Mouse (Mus musculus): ENCODE data around the gene Cbarp. TPM values are rescaled to one million over a fixed set of nuclear protein-coding genes. Genes with fewer than 3 reads are reported as not detected.

The Cbarp gene
- polyA plus RNA-seq, 1 experiment from 2014 or later = 13.8 TPM

GRCm38 (mm10) chr10:80091527-80091926, 49.1 kb downstream of the Cbarp start:
- no peak for ATAC-seq (ENCODE audit: low FRiP score)
- 93% methylated on average over 6 of the region's 6 CpGs for WGBS
- Histone ChIP-seq H3K9ac (no peak overlapping the region), H3K4me1 (no peaks in the 10 kb centered on the region), H3K9me3 (no peaks in the 10 kb centered on the region), H3K36me3 (replicated peaks) (no peaks in the 10 kb centered on the region), H3K4me2 (no peak overlapping the region), H3K4me3 (replicated peaks) (no peak overlapping the region), H3K27ac (no peak overlapping the region), H3K27me3 (no peaks in the 10 kb centered on the region)

GRCm38 (mm10) chr10:80089146-80089545, 51.5 kb downstream of the Cbarp start:
- no peak for ATAC-seq (ENCODE audit: low FRiP score)
- no peak overlapping the region for H3K27ac ChIP-seq
- H3K4me1 ChIP-seq = no peaks in the 10 kb centered on the region
- H3K4me3 ChIP-seq (replicated peaks) = no peak overlapping the region
- no peak overlapping the region for H3K9ac ChIP-seq
- H3K36me3 ChIP-seq (replicated peaks) = peaks cover 15% of the 10 kb centered on the region
- 59% methylated on average over 4 of the region's 4 CpGs for WGBS
- H3K9me3 ChIP-seq = no peaks in the 10 kb centered on the region
- H3K27me3 ChIP-seq = no peaks in the 10 kb centered on the region
- H3K4me2 ChIP-seq = no peak overlapping the region

- no peak overlapping the region for H3K4me2 ChIP-seq
Measured at GRCm38 (mm10) chr10:80087483-80087882, 53.2 kb downstream of the Cbarp start.

GRCm38 (mm10) chr10:80086847-80087246, 53.8 kb downstream of the Cbarp start:
- Histone ChIP-seq H3K4me3 (replicated peaks) (no peak overlapping the region), H3K27ac (no peak overlapping the region), H3K36me3 (replicated peaks) (peaks cover 36% of the 10 kb centered on the region), H3K4me2 (no peak overlapping the region), H3K27me3 (no peaks in the 10 kb centered on the region), H3K9ac (no peak overlapping the region), H3K4me1 (no peaks in the 10 kb centered on the region), H3K9me3 (no peaks in the 10 kb centered on the region)
- WGBS = 92% methylated on average over 3 of the region's 3 CpGs
- no peak for ATAC-seq (ENCODE audit: low FRiP score)

More at GRCm38 (mm10) chr10:80087483-80087882, 53.2 kb downstream of the Cbarp start:
- no peak overlapping the region for H3K9ac ChIP-seq
- no peak for ATAC-seq (ENCODE audit: low FRiP score)
- no peaks in the 10 kb centered on the region for H3K4me1 ChIP-seq
- no peak overlapping the region for H3K27ac ChIP-seq
- WGBS = 89% methylated on average over 8 of the region's 8 CpGs
- peaks cover 30% of the 10 kb centered on the region for H3K36me3 ChIP-seq (replicated peaks)
- no peak overlapping the region for H3K4me3 ChIP-seq (replicated peaks)
- no peaks in the 10 kb centered on the region for H3K9me3 ChIP-seq
- H3K27me3 ChIP-seq = no peaks in the 10 kb centered on the region

- no peak for ATAC-seq (ENCODE audit: low FRiP score)
- H3K9me3 ChIP-seq = no peaks in the 10 kb centered on the region
- H3K27ac ChIP-seq = no peak overlapping the region
- no peak overlapping the region for H3K9ac ChIP-seq
- no peaks in the 10 kb centered on the region for H3K27me3 ChIP-seq
- WGBS = 83% methylated on average over 9 of the region's 9 CpGs
- H3K4me3 ChIP-seq (replicated peaks) = no peak overlapping the region
- peaks cover 55% of the 10 kb centered on the region for H3K36me3 ChIP-seq (replicated peaks)
- H3K4me2 ChIP-seq = no peak overlapping the region
- H3K4me1 ChIP-seq = no peaks in the 10 kb centered on the region
Measured at GRCm38 (mm10) chr10:80084817-80085487, 55.7 kb downstream of the Cbarp start.

- H3K4me3 ChIP-seq (replicated peaks) = no peak overlapping the region
- no peak overlapping the region for H3K27ac ChIP-seq
- no peak overlapping the region for H3K4me2 ChIP-seq
- ATAC-seq (ENCODE audit: low FRiP score) = no peak
- no peaks in the 10 kb centered on the region for H3K9me3 ChIP-seq
- no peaks in the 10 kb centered on the region for H3K27me3 ChIP-seq
- 83% methylated on average over 3 of the region's 3 CpGs for WGBS
- H3K36me3 ChIP-seq (replicated peaks) = peaks cover 61% of the 10 kb centered on the region
- H3K4me1 ChIP-seq = 0 out of 2 replicates have a peak, but pooled peaks cover under 1% of the 10 kb centered on the region
- H3K9ac ChIP-seq = no peak overlapping the region
Measured at GRCm38 (mm10) chr10:80081075-80081474, 59.6 kb downstream of the Cbarp start.

Other genes with a start within 250 kb of the Cbarp start
- not detected in 2 replicates for gene Cfd, start 250.0 kb downstream of the Cbarp start, polyA plus RNA-seq (2016; fragmentation: Nextera tagmentation; extraction: Ambion mirVana)
- 59.9 and 62.3 TPM in 2 replicates for gene Med16, start 231.9 kb downstream of the Cbarp start, polyA plus RNA-seq (2016; fragmentation: Nextera tagmentation; extraction: Ambion mirVana)
- 35.1 and 53.2 TPM in 2 replicates for gene Gm26602, start 230.0 kb downstream of the Cbarp start, polyA plus RNA-seq (2016; fragmentation: Nextera tagmentation; extraction: Ambion mirVana)
- gene Kiss1r, start 223.9 kb downstream of the Cbarp start, polyA plus RNA-seq (2016; fragmentation: Nextera tagmentation; extraction: Ambion mirVana) = 0.96 and 1.1 TPM in 2 replicates
- 162 and 173 TPM in 2 replicates for gene R3hdm4, start 219.6 kb downstream of the Cbarp start, polyA plus RNA-seq (2016; fragmentation: Nextera tagmentation; extraction: Ambion mirVana)
- gene Arid3a, start 213.8 kb downstream of the Cbarp start, polyA plus RNA-seq (2016; fragmentation: Nextera tagmentation; extraction: Ambion mirVana) = 4.5 and 4.7 TPM in 2 replicates
- gene Wdr18, start 180.7 kb downstream of the Cbarp start, polyA plus RNA-seq (2016; fragmentation: Nextera tagmentation; extraction: Ambion mirVana) = 94.4 and 96.0 TPM in 2 replicates
- 0.46 TPM in 2 replicates for gene Grin3b, start 170.1 kb downstream of the Cbarp start, polyA plus RNA-seq (2016; fragmentation: Nextera tagmentation; extraction: Ambion mirVana)
- gene Tmem259, start 156.5 kb downstream of the Cbarp start, polyA plus RNA-seq (2016; fragmentation: Nextera tagmentation; extraction: Ambion mirVana) = 14.7 and 19.2 TPM in 2 replicates
- gene Cnn2, start 152.3 kb downstream of the Cbarp start, polyA plus RNA-seq (2016; fragmentation: Nextera tagmentation; extraction: Ambion mirVana) = 85.5 and 115 TPM in 2 replicates
- 5.8 and 5.9 TPM in 2 replicates for gene Abca7, start 144.3 kb downstream of the Cbarp start, polyA plus RNA-seq (2016; fragmentation: Nextera tagmentation; extraction: Ambion mirVana)
- gene Arhgap45, start 124.2 kb downstream of the Cbarp start, polyA plus RNA-seq (2016; fragmentation: Nextera tagmentation; extraction: Ambion mirVana) = 3.4 and 3.6 TPM in 2 replicates
- 183 and 184 TPM in 2 replicates for gene Polr2e, start 101.0 kb downstream of the Cbarp start, polyA plus RNA-seq (2016; fragmentation: Nextera tagmentation; extraction: Ambion mirVana)
- gene Gpx4, start 93.7 kb downstream of the Cbarp start, polyA plus RNA-seq (2016; fragmentation: Nextera tagmentation; extraction: Ambion mirVana) = 434 and 458 TPM in 2 replicates
- 14.8 and 16.4 TPM in 2 replicates for gene Sbno2, start 35.3 kb downstream of the Cbarp start, polyA plus RNA-seq (2016; fragmentation: Nextera tagmentation; extraction: Ambion mirVana)
- 20.8 and 23.2 TPM in 2 replicates for gene Stk11, start 25.0 kb downstream of the Cbarp start, polyA plus RNA-seq (2016; fragmentation: Nextera tagmentation; extraction: Ambion mirVana)
- gene Atp5d, start 2.2 kb downstream of the Cbarp start, polyA plus RNA-seq (2016; fragmentation: Nextera tagmentation; extraction: Ambion mirVana) = 405 and 428 TPM in 2 replicates
- gene Midn, start 7.4 kb upstream of the Cbarp start, polyA plus RNA-seq (2016; fragmentation: Nextera tagmentation; extraction: Ambion mirVana) = 45.0 and 50.3 TPM in 2 replicates
- 224 and 240 TPM in 2 replicates for gene Cirbp, start 25.1 kb upstream of the Cbarp start, polyA plus RNA-seq (2016; fragmentation: Nextera tagmentation; extraction: Ambion mirVana)
- 11.1 and 11.6 TPM in 2 replicates for gene 1600002K03Rik, start 32.1 kb upstream of the Cbarp start, polyA plus RNA-seq (2016; fragmentation: Nextera tagmentation; extraction: Ambion mirVana)
- 36.4 and 48.9 TPM in 2 replicates for gene Efna2, start 38.6 kb upstream of the Cbarp start, polyA plus RNA-seq (2016; fragmentation: Nextera tagmentation; extraction: Ambion mirVana)
- 55.5 and 58.4 TPM in 2 replicates for gene Mum1, start 85.6 kb upstream of the Cbarp start, polyA plus RNA-seq (2016; fragmentation: Nextera tagmentation; extraction: Ambion mirVana)
- 201 and 216 TPM in 2 replicates for gene Ndufs7, start 108.3 kb upstream of the Cbarp start, polyA plus RNA-seq (2016; fragmentation: Nextera tagmentation; extraction: Ambion mirVana)
- 15.9 and 19.0 TPM in 2 replicates for gene Gamt, start 120.2 kb upstream of the Cbarp start, polyA plus RNA-seq (2016; fragmentation: Nextera tagmentation; extraction: Ambion mirVana)
- gene Dazap1, start 120.7 kb upstream of the Cbarp start, polyA plus RNA-seq (2016; fragmentation: Nextera tagmentation; extraction: Ambion mirVana) = 65.1 and 69.7 TPM in 2 replicates
- 708 and 760 TPM in 2 replicates for gene Rps15, start 151.6 kb upstream of the Cbarp start, polyA plus RNA-seq (2016; fragmentation: Nextera tagmentation; extraction: Ambion mirVana)
- gene Apc2, start 155.1 kb upstream of the Cbarp start, polyA plus RNA-seq (2016; fragmentation: Nextera tagmentation; extraction: Ambion mirVana) = 144 and 165 TPM in 2 replicates
- gene 2310011J03Rik, start 179.7 kb upstream of the Cbarp start, polyA plus RNA-seq (2016; fragmentation: Nextera tagmentation; extraction: Ambion mirVana) = 42.6 and 44.4 TPM in 2 replicates
- gene Pcsk4, start 188.7 kb upstream of the Cbarp start, polyA plus RNA-seq (2016; fragmentation: Nextera tagmentation; extraction: Ambion mirVana) = 3.7 and 3.8 TPM in 2 replicates
- gene Reep6, start 189.1 kb upstream of the Cbarp start, polyA plus RNA-seq (2016; fragmentation: Nextera tagmentation; extraction: Ambion mirVana) = 4.1 and 4.4 TPM in 2 replicates
- 0.17 and 0.55 TPM in 2 replicates for gene Adamtsl5, start 207.6 kb upstream of the Cbarp start, polyA plus RNA-seq (2016; fragmentation: Nextera tagmentation; extraction: Ambion mirVana)
- gene Plk5, start 215.6 kb upstream of the Cbarp start, polyA plus RNA-seq (2016; fragmentation: Nextera tagmentation; extraction: Ambion mirVana) = 0.23 and 0.40 TPM in 2 replicates
- 17.3 and 21.3 TPM in 2 replicates for gene Mex3d, start 246.8 kb upstream of the Cbarp start, polyA plus RNA-seq (2016; fragmentation: Nextera tagmentation; extraction: Ambion mirVana)